22 mouse cellular contexts compared by ENCODE assay signal in the genomic region with DNA sequence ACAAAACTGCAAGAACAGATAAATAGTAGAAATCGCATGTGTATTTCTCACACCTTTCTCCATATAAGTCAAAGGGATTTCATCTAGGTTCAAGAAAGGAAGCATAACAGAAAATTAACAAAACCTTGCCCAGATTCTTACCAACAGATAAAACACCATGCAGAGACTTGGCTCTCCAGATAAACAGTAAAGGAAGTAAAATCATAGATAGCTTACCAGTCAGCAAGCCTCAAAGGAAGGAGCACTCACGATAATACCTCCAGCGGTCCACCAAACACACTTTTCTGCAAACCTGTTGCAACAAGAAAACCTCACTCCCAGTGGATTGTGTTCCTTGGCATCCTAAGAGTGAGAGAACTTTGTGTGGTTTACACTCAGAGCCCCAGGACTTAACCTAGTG.
DNase-seq lines count a peak whose midpoint lies in the region; ATAC-seq and TF ChIP-seq lines count a peak whose summit lies in the region.
"Had no signal": no experiment of that assay in that cellular context is flagged by ENCODE, and none has a peak within 500 bp of the region (broad histone marks: within the 10 kb centered on the region; RNA-seq: fewer than 3 reads in every experiment).

No protein-coding gene starts in this region.

- no peaks in the 10 kb centered on the region for H3K27me3 ChIP-seq in G1E (ENCODE audit: insufficient read depth, low read length)
- no peaks in the 10 kb centered on the region for H3K27me3 ChIP-seq in cerebellum, adult 2 months (ENCODE audit: control insufficient read depth, insufficient read depth, low read length)
- no peaks in the 10 kb centered on the region for H3K27me3 ChIP-seq in forebrain, embryonic 10.5 days (ENCODE audit: poor library complexity, severe bottlenecking)
- H3K27me3 ChIP-seq: CH12.LX; embryonic facial prominence, embryonic 12.5 days; forebrain, embryonic 13.5 days; forebrain, embryonic 15.5 days had no signal

- WGBS in cerebellum, adult 2 months, result 95% methylated on average over 3 of the region's 3 CpGs
- 96% methylated on average over 3 of the region's 3 CpGs for WGBS in forebrain, embryonic 10.5 days

- peaks cover 4% of the 10 kb centered on the region; the same call in 1 of the 2 replicates for H3K9me3 ChIP-seq in G1E (replicated peaks)
- H3K9me3 ChIP-seq in forebrain, embryonic 10.5 days, result no peaks in the 10 kb centered on the region
- H3K9me3 ChIP-seq: embryonic facial prominence, embryonic 10.5 days; embryonic facial prominence, embryonic 12.5 days; forebrain, embryonic 13.5 days; forebrain, embryonic 15.5 days had no signal

- DNase-seq in G1E (ENCODE audit: low spot score), result no peak
- DNase-seq in fat pad, adult 2 months (ENCODE audit: extremely low read depth, low read depth, low spot score), result peak; percentile 72
- no peak for DNase-seq in cerebellum, adult 2 months
- DNase-seq in gastrocnemius, postnatal 4 days (ENCODE audit: low spot score in 2 of 2), result no peak
- DNase-seq in forebrain, embryonic 10.5 days (ENCODE audit: extremely low spot score, low spot score), result no peak
- DNase-seq: adrenal gland, adult 2 months; adrenal gland, postnatal 10 days; adrenal gland, postnatal 25 days; B cell, adult 2 months; cerebellum, adult 11-12 months; cerebellum, adult 8-10 months; cerebellum, adult 9-11 months; cerebellum, postnatal 14 days; cerebellum, postnatal 36 days; forebrain, postnatal 0 days had no signal

- peak; percentile 54 for ATAC-seq in G1E (ENCODE audit: extremely low read depth, insufficient number of reproducible peaks, low FRiP score, poor library complexity, severe bottlenecking)
- peak; percentile 37; the same call in 1 of the 2 replicates for ATAC-seq in megakaryocyte-erythroid progenitor cell, adult 5-6 weeks (replicated peaks; ENCODE audit: low FRiP score, low TSS enrichment, poor library complexity, severe bottlenecking)
- ATAC-seq: CD4-positive, CD25-positive, alpha-beta regulatory T cell, adult 4 months; forebrain, embryonic 13.5 days; forebrain, embryonic 15.5 days; forebrain, postnatal 0 days had no signal

- TF ChIP-seq POLR2A in cerebellum, adult 2 months (IDR thresholded peaks at IDR 0.05; ENCODE audit: borderline replicate concordance, insufficient read depth, low read length), result no peak

- TF ChIP-seq CTCF in G1E (IDR thresholded peaks at IDR 0.05; ENCODE audit: low read depth, low read length), result no peak
- no peak for TF ChIP-seq CTCF in cerebellum, adult 2 months (IDR thresholded peaks at IDR 0.05; ENCODE audit: borderline replicate concordance, insufficient read depth, low read depth, low read length)

- no peak overlapping the region for H3K27ac ChIP-seq in cerebellum, adult 2 months (ENCODE audit: insufficient read depth, low read length)
- H3K27ac ChIP-seq in forebrain, embryonic 10.5 days, result no peak overlapping the region
- H3K27ac ChIP-seq: embryonic facial prominence, embryonic 10.5 days; embryonic facial prominence, embryonic 12.5 days; forebrain, embryonic 13.5 days; forebrain, embryonic 15.5 days had no signal

- H3K36me3 ChIP-seq in G1E (replicated peaks), result no peaks in the 10 kb centered on the region
- no peaks in the 10 kb centered on the region for H3K36me3 ChIP-seq in forebrain, embryonic 10.5 days (replicated peaks)
- H3K36me3 ChIP-seq: embryonic facial prominence, embryonic 10.5 days; embryonic facial prominence, embryonic 12.5 days; forebrain, embryonic 15.5 days had no signal

- H3K4me1 ChIP-seq in G1E (ENCODE audit: insufficient read depth, low read depth, low read length), result peaks cover 36% of the 10 kb centered on the region
- peaks cover 13% of the 10 kb centered on the region for H3K4me1 ChIP-seq in cerebellum, adult 2 months (ENCODE audit: control insufficient read depth, insufficient read depth, low read length)
- peaks cover 77% of the 10 kb centered on the region for H3K4me1 ChIP-seq in forebrain, embryonic 10.5 days

- H3K4me3 ChIP-seq in G1E (ENCODE audit: low read depth, low read length), result no peak overlapping the region
- H3K4me3 ChIP-seq in cerebellum, adult 2 months (replicated peaks; ENCODE audit: insufficient read depth, low read depth, low read length), result no peak overlapping the region
- no peak overlapping the region for H3K4me3 ChIP-seq in forebrain, embryonic 10.5 days
- H3K4me3 ChIP-seq: embryonic facial prominence, embryonic 10.5 days; embryonic facial prominence, embryonic 12.5 days; forebrain, embryonic 13.5 days; forebrain, embryonic 15.5 days had no signal
